Mouse (Mus musculus) brain, embryonic 18.5 days (tissue): ENCODE results near the gene Ghrhr.

ENCODE experiments used
- DNase-seq: peaks from one replicate; pipeline ENCODE4 v3.0.0-alpha.2; 2012; ENCODE audit warnings: low read depth, low spot score

Gene Ghrhr

DNA sequence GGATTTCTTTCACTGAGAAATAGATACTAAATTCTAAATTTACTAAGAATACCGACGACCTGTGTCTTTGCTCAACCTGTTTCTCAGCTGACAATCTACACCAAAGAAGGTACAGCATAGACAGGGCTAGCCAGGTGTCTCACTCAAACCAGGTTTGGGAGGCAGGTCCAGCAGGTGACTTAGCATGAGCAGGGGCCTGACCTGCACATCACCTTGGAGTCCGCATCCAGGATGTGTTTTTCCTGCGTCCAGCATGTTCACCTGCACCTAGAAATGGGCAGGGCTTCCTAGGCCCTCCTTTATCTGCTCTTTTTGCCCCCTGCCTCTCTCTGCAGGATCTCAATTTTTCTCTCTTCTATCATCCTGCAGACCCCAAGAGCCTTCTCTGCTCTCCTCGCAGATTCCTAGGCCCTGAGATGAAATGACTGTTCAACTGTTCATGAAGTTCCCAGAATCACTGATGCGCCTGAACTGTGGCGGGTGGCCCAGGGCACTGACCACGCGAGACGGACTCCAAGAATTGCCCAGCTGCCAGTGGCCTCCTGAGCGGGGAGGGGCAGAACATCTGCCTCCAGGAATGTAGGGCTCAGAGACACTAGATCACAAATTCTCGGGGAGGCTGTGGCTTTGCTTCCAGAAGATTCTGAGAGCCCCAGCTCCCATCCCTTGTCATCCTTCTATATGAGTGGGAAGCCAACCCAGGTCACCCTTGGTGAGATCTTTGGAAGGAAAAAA, 22.2 kb upstream of the Ghrhr start:
- DNase-seq = no peak

GRCm38 (mm10) chr6:55354456-55355117, 21.5 kb upstream of the Ghrhr start:
- DNase-seq = no peak

DNA sequence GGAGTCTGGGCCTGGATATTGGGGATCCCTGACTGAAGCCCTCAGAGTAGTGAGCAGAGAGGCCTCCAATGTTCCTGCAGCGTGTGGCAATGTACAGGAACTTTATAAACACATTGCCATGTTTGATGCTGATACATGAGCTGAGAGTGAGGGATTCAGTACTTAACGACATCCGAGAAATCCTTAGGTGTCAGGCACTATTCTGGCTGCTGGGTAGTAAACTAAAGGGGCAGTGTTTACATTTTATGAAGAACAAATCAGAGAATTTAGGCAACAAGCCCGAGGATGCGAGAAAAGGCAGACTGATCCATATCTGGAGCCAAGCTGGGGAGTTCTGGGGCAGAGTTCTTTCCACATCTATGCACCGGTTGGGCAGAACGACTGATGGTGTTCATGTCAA, 20.5 kb upstream of the Ghrhr start:
- DNase-seq = no peak

- DNase-seq = no peak
Measured at GRCm38 (mm10) chr6:55356017-55356703, 19.9 kb upstream of the Ghrhr start.

DNA sequence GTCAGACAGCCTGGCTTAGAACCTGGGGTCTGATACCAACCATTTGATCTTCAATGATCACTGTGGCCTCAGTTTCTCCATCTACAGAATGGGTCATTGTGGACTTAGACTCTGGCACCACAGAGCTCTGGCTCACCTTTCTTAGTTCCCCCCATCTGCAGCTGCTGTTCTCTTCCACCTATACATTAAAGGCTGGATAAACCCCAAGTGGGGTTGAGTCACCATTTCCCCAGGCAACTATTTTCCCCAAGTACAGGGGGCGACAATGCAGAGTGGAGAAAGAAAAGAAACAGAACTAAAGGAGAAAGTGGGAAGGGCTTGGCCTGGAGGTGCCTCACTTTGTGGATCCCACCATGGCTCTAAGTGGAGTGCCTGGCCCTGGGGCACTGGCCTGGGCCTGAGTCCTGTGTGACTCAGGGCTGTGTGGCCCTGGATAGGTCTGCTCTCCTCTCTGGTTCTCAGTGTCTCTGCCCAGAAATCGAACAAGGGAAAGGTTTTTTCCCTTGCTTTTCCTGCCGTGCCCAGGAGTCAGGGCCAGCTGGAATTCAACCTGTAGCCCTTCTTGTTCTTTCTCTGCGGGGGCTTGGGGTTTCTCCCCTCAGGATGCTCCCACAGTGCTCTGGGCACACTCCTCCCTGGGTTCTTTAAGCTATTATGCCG, 19.0 kb upstream of the Ghrhr start:
- no peak for DNase-seq

DNA sequence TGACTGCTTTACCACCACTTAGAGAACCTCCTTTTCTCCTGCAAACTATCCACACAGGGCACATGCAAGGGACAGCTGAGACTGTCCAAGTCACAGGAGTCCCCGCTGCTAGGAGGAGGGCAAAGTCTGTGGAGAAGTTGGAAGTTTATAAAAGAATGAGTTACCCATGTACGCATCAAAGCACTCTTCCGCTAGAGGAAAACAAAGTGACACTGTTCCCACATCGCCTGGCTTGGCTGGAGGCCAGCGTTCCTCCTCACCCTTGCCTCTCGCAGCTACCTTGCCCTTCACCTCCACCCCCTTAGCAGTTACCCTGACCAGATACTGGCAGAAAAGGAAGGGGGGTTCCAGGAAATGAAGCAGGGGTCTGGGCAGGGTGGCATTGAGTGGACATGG, 18.5 kb upstream of the Ghrhr start:
- DNase-seq = no peak

- DNase-seq = no peak
Measured at GRCm38 (mm10) chr6:55358731-55359143, 17.4 kb upstream of the Ghrhr start.

GRCm38 (mm10) chr6:55362663-55363062, 13.4 kb upstream of the Ghrhr start:
- no peak for DNase-seq

GRCm38 (mm10) chr6:55367126-55367525, 9.0 kb upstream of the Ghrhr start:
- DNase-seq = no peak

DNA sequence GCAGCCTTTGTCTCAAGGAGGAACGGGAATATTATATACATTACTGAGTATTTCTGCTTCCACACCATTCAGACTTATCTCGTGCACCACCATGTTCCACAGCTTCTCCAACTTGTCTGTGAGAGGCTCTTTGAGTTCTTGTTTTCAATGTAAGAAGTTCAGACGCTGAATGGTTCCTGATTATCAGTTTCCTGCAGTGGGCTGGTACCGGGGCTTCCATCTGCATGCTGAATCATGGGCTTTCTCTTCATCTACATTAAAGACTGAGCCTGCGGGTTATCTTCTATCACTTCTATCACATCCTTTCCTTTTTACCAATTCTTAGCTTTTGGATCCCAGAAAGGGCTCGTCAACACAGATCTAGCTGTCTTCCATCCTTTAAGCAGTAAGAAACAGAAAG, 5.3 kb upstream of the Ghrhr start:
- no peak for DNase-seq

- no peak for DNase-seq
Measured at GRCm38 (mm10) chr6:55376511-55376910, 416 bp downstream of the Ghrhr start.

- DNase-seq = no peak
Measured at GRCm38 (mm10) chr6:55377461-55377860, 1.4 kb downstream of the Ghrhr start.

- DNase-seq = peak; percentile 28
Measured at GRCm38 (mm10) chr6:55379641-55380335, 3.7 kb downstream of the Ghrhr start.

DNA sequence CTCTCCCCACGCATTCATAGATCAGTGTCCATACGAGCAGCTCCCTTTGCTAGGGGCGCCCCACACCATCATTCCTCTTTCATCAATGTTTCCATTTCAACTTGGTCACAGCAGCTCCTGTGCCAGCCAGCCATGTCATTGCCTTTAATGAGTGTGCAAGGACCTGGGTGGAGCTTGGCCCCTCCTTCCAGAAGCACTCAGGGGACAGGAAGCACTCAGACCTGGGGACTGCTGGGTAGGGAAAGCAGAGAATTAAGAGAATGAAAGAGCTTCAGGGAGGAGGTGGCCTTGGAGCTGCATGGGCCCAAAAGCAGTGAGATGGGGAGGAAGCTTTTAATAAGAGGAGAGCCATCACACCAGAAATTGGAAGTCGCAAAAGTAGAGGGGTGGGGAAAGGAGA, 5.9 kb downstream of the Ghrhr start:
- DNase-seq = no peak

GRCm38 (mm10) chr6:55383897-55384296, 7.8 kb downstream of the Ghrhr start:
- DNase-seq = no peak

GRCm38 (mm10) chr6:55384356-55384951, 8.4 kb downstream of the Ghrhr start:
- DNase-seq = no peak

DNA sequence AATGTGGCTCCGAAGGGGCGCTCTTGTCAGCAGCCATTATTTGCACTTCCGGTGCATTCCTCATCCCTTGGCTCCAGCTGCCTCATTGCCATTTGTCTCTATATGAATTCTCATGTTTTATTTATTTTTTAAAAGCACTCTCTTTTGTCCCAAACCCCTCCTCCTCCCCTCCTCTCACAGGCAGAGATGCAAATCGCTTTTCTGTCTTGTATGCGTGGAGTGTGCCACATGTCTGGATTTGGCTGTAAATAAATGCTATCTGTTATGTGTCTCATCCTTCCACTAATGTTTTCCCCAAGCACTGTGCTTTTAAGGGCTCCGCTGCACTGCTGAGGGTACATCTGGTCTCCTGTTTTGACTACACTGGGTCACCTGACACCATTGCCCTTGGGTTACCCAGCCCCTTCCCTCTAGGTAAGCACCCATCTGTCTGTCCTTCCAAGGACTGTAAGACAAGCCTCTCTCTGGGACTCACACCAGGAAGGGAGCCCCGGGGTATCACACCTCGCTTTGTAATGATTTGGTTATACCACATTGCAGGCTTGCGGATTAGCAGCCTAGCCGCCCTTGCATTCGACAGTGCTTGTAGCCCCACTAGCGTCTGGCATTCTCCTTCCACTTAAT, 12.6 kb downstream of the Ghrhr start:
- peak; percentile 36 for DNase-seq

DNA sequence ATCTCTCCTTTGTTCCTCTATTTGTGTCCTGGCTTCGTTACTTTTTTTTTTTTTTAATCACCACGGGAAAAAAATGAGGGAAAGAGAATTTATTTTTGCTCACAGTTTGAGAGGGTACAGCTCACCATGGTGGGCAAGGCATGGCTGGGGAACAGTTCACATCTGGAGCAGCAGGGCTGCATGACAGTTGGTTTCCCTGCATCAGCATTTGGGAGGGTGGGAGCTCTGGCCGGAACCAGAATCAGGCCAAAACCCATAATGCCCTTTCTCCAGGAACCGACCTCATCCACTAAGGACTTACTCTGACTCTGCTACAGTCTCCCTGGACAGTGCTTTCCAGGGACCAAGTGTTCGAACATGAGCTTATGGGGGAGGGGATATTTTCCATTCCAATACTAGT, 13.2 kb downstream of the Ghrhr start:
- DNase-seq = no peak

DNA sequence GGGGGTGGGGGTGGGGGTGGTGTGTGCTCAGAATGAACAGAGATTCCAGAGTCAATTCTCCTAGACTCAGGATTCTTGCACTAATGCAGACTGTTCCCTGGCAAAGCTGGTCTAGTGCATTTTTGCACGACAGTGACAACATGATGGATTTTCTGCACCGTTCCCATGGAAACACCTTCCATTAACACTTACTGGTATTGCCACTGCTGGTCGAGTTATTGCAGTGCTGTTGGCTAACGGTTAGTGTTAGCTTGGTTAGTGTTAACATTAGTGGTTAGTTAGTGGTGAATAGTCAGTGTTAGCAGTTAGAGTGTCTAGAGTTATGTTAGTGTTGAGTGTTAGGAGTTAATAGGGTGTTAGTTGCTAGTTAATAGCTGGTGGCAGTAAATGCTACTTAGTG, 15.7 kb downstream of the Ghrhr start:
- DNase-seq = no peak

- DNase-seq = no peak
Measured at GRCm38 (mm10) chr6:55392453-55392852, 16.4 kb downstream of the Ghrhr start.

GRCm38 (mm10) chr6:55394854-55395253, 18.8 kb downstream of the Ghrhr start:
- DNase-seq = peak; percentile 57
